Mouse (Mus musculus): ENCODE measurements around the gene Olfr835. TPM values are rescaled to one million over a fixed set of nuclear protein-coding genes. Genes with fewer than 3 reads are reported as not detected.

Gene Olfr835
- not detected in 2 replicates for polyA plus RNA-seq (2015; fragmentation: Nextera tagmentation; extraction: Ambion mirVana)

- H3K9ac ChIP-seq, result no peak within 1 kb of the TSS
- no peaks in the 10 kb centered on the region for H3K36me3 ChIP-seq
- ATAC-seq (ENCODE audit: extremely low read depth, insufficient number of reproducible peaks, low FRiP score, low TSS enrichment), result no peak
- H3K27me3 ChIP-seq (replicated peaks), result no peaks in the 10 kb centered on the region
- no peaks in the 10 kb centered on the region for H3K4me1 ChIP-seq
- 30% methylated on average over 1 of the region's 1 CpGs for WGBS
- no peak within 1 kb of the TSS for H3K4me2 ChIP-seq
- no peak within 1 kb of the TSS for H3K4me3 ChIP-seq
- peaks cover 14% of the 10 kb centered on the region; the same call in 1 of the 2 replicates for H3K9me3 ChIP-seq
- no peak within 1 kb of the TSS for H3K27ac ChIP-seq (replicated peaks)
Measured at GRCm38 (mm10) chr9:19032435-19032834, at the start of gene Olfr835. Gene Olfr835, plus strand, starts transcription at chr9:19032735.

GRCm38 (mm10) chr9:18987690-18988089, 44.8 kb upstream of the Olfr835 start, which contains the start of gene Olfr834:
Gene Olfr834, plus strand, starts transcription at chr9:18987990.
- Histone ChIP-seq H3K4me3 (no peak within 1 kb of the TSS), H3K27ac (replicated peaks) (no peak within 1 kb of the TSS), H3K36me3 (no peaks in the 10 kb centered on the region), H3K4me2 (no peak within 1 kb of the TSS), H3K27me3 (replicated peaks) (no peaks in the 10 kb centered on the region), H3K9me3 (peaks cover 7% of the 10 kb centered on the region; the same call in 1 of the 2 replicates), H3K4me1 (no peaks in the 10 kb centered on the region), H3K9ac (no peak within 1 kb of the TSS)
- 74% methylated on average over 3 of the region's 3 CpGs for WGBS
- ATAC-seq (ENCODE audit: extremely low read depth, insufficient number of reproducible peaks, low FRiP score, low TSS enrichment), result no peak

- Histone ChIP-seq H3K36me3 (no peaks in the 10 kb centered on the region), H3K27me3 (replicated peaks) (no peaks in the 10 kb centered on the region), H3K27ac (replicated peaks) (no peak overlapping the region), H3K9ac (no peak overlapping the region), H3K4me3 (no peak overlapping the region), H3K9me3 (no peaks in the 10 kb centered on the region; the same call in 1 of the 2 replicates), H3K4me1 (no peaks in the 10 kb centered on the region), H3K4me2 (no peak overlapping the region)
- WGBS, result 23% methylated on average over 3 of the region's 3 CpGs
- ATAC-seq (ENCODE audit: extremely low read depth, insufficient number of reproducible peaks, low FRiP score, low TSS enrichment), result no peak
Measured at GRCm38 (mm10) chr9:19084986-19085385, 52.5 kb downstream of the Olfr835 start.

Other genes starting within 250 kb of the Olfr835 start
- gene Olfr828, start 213.2 kb upstream of the Olfr835 start, polyA plus RNA-seq (2015; fragmentation: Nextera tagmentation; extraction: Ambion mirVana), result not detected in 2 replicates
- not detected in 2 replicates for gene Olfr829, start 177.8 kb upstream of the Olfr835 start, polyA plus RNA-seq (2015; fragmentation: Nextera tagmentation; extraction: Ambion mirVana)
- gene Olfr830, start 158.0 kb upstream of the Olfr835 start, polyA plus RNA-seq (2015; fragmentation: Nextera tagmentation; extraction: Ambion mirVana), result not detected in 2 replicates
- not detected in 2 replicates for gene Olfr832, start 95.6 kb upstream of the Olfr835 start, polyA plus RNA-seq (2015; fragmentation: Nextera tagmentation; extraction: Ambion mirVana)
- not detected in 2 replicates for gene Olfr834, start 44.7 kb upstream of the Olfr835 start, polyA plus RNA-seq (2015; fragmentation: Nextera tagmentation; extraction: Ambion mirVana)
- not detected in 2 replicates for gene Olfr836, start 87.6 kb downstream of the Olfr835 start, polyA plus RNA-seq (2015; fragmentation: Nextera tagmentation; extraction: Ambion mirVana)
- not detected in 2 replicates for gene Olfr837, start 103.6 kb downstream of the Olfr835 start, polyA plus RNA-seq (2015; fragmentation: Nextera tagmentation; extraction: Ambion mirVana)
- gene Olfr839-ps1, start 144.6 kb downstream of the Olfr835 start, polyA plus RNA-seq (2015; fragmentation: Nextera tagmentation; extraction: Ambion mirVana), result not detected in 2 replicates
- not detected in 2 replicates for gene Olfr843, start 219.3 kb downstream of the Olfr835 start, polyA plus RNA-seq (2015; fragmentation: Nextera tagmentation; extraction: Ambion mirVana)

All from heart, embryonic 13.5 days (tissue).